Mouse (Mus musculus) small intestine, adult 2 months (tissue): Measurements from ENCODE around the gene Arhgap30. TPM values are rescaled to one million over a fixed set of nuclear protein-coding genes. Genes with fewer than 3 reads are reported as not detected.

Experiments used
- H3K27ac ChIP-seq: fragments of 200-500 bp; 2 replicates; pipeline ENCODE4 v1.5.1; 2012; ENCODE audit warnings: low read depth, low read length, control low read depth, inconsistent platforms; ENCODE audit not compliant: insufficient read depth
- H3K27me3 ChIP-seq: fragments of 200-500 bp; 2 replicates; pipeline ENCODE4 v1.6.1; 2012; ENCODE audit warnings: mild to moderate bottlenecking, moderate library complexity, low read length, inconsistent platforms; ENCODE audit not compliant: control insufficient read depth, insufficient read depth
- H3K36me3 ChIP-seq: fragments of 200-500 bp; 2 replicates; pipeline ENCODE4 v1.6.1; 2012; ENCODE audit warnings: mild to moderate bottlenecking, low read length, control low read depth, inconsistent platforms; ENCODE audit not compliant: control insufficient read depth, insufficient read depth
- H3K4me1 ChIP-seq: fragments of 200-500 bp; 2 replicates; pipeline ENCODE4 v1.6.1; 2012; ENCODE audit warnings: low read length, inconsistent platforms, mixed read lengths; ENCODE audit not compliant: control insufficient read depth, insufficient read depth, insufficient read length
- H3K4me3 ChIP-seq: fragments of 200-500 bp; 2 replicates; pipeline ENCODE4 v1.5.1; 2012; ENCODE audit warnings: low read depth, mild to moderate bottlenecking, control low read depth, inconsistent platforms, low read length, moderate library complexity
- CTCF ChIP-seq: fragments of 200-500 bp; IDR thresholded peaks from 2 replicates; pipeline ENCODE4 v1.5.1; 2012; ENCODE audit warnings: low read depth, mild to moderate bottlenecking, control low read depth, inconsistent platforms, low read length, moderate library complexity, mixed read lengths; ENCODE audit not compliant: insufficient replicate concordance, insufficient read length; ENCODE audit errors: extremely low read depth
- POLR2A ChIP-seq: fragments of 200-500 bp; IDR thresholded peaks from 2 replicates; pipeline ENCODE4 v1.6.1; 2012; ENCODE audit warnings: low read depth, mild to moderate bottlenecking, control low read depth, inconsistent platforms, low read length, moderate library complexity
- WGBS: fragments of 180-500 bp; shearing (Covaris S2); methylation state at CpG from one replicate; pipeline ENCODE4 v1.1.7; 2018; 5-methylcytosine and 5-hydroxymethylcytosine counted together
- polyA plus RNA-seq: library from polyadenylated mRNA; depleted of rRNA; stranded (reverse); fragments of >200 nt; gene quantifications from 2 replicates; pipeline ENCODE4 v1.2.3, GENCODE M21; 2012

Arhgap30 gene
- polyA plus RNA-seq, 1 experiment = 6.1 TPM

DNA sequence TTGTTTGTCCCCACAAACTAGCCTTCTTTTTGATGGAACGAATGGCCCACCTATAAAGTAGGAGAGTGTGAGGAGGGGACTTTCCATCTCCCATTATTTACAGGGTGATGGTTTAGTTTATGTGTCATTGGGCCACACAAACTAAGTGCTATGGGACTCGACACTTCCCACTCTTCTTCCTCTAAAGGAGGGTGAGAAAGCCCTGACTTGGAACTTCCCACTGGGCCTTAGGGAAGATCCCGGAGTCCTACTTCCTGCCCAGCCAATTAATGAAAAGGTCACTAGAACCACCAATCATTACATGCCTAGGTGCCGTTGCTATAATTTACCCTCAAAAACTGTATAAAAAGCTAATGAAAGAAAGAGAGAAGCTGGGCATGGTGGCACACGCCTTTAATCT, 43.4 kb downstream of the Arhgap30 start:
- Histone ChIP-seq H3K36me3 (no peaks in the 10 kb centered on the region), H3K4me3 (no peak overlapping the region), H3K27ac (no peak overlapping the region), H3K4me1 (peaks cover 8% of the 10 kb centered on the region; the same call in 1 of the 2 replicates), H3K27me3 (no peaks in the 10 kb centered on the region)
- 83% methylated on average over 5 of the region's 5 CpGs for WGBS
- TF ChIP-seq CTCF (no peak), POLR2A (no peak)

GRCm38 (mm10) chr1:171435288-171435814, 46.6 kb downstream of the Arhgap30 start:
- 23% methylated on average over 7 of the region's 7 CpGs for WGBS
- no peak overlapping the region for H3K27ac ChIP-seq
- TF ChIP-seq POLR2A (no peak), CTCF (no peak)

GRCm38 (mm10) chr1:171435974-171436373, 47.2 kb downstream of the Arhgap30 start:
- Histone ChIP-seq H3K4me3 (no peak overlapping the region), H3K27me3 (no peaks in the 10 kb centered on the region), H3K36me3 (no peaks in the 10 kb centered on the region), H3K4me1 (peaks cover 13% of the 10 kb centered on the region), H3K27ac (no peak overlapping the region)
- 32% methylated on average over 1 of the region's 1 CpGs for WGBS
- TF ChIP-seq CTCF (no peak), POLR2A (no peak)

More at GRCm38 (mm10) chr1:171435288-171435814, 46.6 kb downstream of the Arhgap30 start:
- Histone ChIP-seq H3K27me3 (no peaks in the 10 kb centered on the region), H3K4me1 (peaks cover 11% of the 10 kb centered on the region), H3K36me3 (no peaks in the 10 kb centered on the region), H3K4me3 (no peak overlapping the region)

DNA sequence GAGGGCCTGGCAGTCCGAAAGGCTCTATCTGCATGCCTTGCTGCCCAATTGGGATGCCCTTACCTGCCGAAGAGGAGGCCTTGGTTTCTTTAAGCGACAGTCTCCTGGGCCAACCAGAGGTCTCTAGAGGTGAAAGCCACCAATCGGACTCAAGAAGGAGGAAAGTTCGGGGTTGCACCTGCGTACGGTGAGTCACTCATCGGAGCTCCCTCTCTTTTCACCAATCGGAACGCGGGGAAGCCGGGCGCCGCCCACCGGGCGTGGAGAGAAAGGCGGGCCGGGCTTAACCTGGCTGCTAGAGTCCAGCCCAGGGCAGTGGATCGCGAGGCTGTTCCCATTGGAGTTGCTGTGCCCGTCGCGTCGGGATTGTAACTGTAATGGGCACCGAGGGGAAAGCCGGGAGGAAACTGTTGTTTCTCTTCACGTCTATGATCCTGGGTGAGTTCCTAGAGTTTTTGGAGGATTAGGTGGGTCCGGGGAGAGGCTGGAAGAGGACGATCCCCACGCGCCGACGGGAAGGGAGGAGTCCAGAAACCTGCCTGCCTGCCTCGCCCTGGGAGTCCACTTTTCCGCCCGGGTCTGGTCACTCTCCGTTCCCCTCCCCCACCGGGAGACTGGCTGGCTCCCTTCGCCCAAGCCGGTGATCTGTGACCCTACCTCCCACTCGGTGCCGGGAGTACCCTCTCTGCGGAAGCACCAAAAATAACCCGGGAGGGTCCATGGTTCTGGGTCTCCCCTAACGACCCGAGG, 48.7 kb downstream of the Arhgap30 start, which contains the start of gene F11r:
Gene F11r (plus strand): TSS at position 272 of the 750 bp plus-strand sequence.
- WGBS = under 1% methylated on average over 46 of the region's 46 CpGs
- Histone ChIP-seq H3K4me3 (peak within 1 kb of the TSS; percentile 78), H3K4me1 (peaks cover 18% of the 10 kb centered on the region), H3K36me3 (no peaks in the 10 kb centered on the region), H3K27me3 (no peaks in the 10 kb centered on the region), H3K27ac (peak within 1 kb of the TSS; percentile 96)
- TF ChIP-seq CTCF (no peak), POLR2A (peak; percentile 97)

GRCm38 (mm10) chr1:171438014-171438670, 49.4 kb downstream of the Arhgap30 start:
- WGBS = 3% methylated on average over 18 of the region's 18 CpGs
- H3K4me3 ChIP-seq = peak overlapping the region; percentile 78
- peaks cover 24% of the 10 kb centered on the region for H3K4me1 ChIP-seq
- no peaks in the 10 kb centered on the region for H3K27me3 ChIP-seq
- H3K36me3 ChIP-seq = no peaks in the 10 kb centered on the region
- TF ChIP-seq CTCF = no peak
- TF ChIP-seq POLR2A = no peak
- H3K27ac ChIP-seq = peak overlapping the region; percentile 96

- H3K27ac ChIP-seq = peak overlapping the region; percentile 96
- H3K4me3 ChIP-seq = peak overlapping the region; percentile 61
- 12% methylated on average over 8 of the region's 8 CpGs for WGBS
- H3K27me3 ChIP-seq = no peaks in the 10 kb centered on the region
- H3K4me1 ChIP-seq = peaks cover 24% of the 10 kb centered on the region
- TF ChIP-seq POLR2A = no peak
- TF ChIP-seq CTCF = no peak
- H3K36me3 ChIP-seq = no peaks in the 10 kb centered on the region
Observed at GRCm38 (mm10) chr1:171439072-171439471, 50.3 kb downstream of the Arhgap30 start.

DNA sequence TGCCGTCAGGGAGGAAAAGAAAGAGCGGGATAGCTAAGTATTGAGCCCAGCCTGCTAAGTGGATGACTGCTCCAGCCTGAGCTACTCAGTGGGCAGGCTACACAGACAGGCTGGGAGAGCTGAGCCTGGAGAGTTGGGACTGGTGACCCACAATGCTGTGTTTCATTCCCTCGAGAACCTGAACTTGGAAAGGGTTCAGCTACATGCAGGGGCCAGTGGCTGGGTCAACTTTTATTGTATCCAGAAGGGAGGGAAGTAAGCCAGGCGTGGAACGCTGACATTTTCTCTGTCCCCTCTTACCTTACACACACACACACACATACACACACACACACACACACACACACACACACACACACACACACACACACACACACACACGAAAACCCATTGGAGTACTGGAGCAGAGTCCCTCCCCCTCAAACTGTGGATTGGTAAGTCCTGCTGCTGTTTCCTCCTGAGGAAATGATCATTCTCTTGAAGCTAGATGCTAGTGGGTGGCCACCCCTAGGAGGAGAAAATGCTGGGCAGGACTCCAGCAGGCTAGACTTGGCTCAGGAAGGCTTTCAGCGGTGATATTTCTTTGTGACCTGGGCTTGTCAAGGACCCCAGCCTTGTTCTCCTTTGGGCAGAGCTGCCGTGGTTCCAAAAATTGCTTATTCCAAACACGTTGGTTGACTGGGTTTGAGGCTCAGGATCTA, 51.4 kb downstream of the Arhgap30 start:
- peaks cover 23% of the 10 kb centered on the region for H3K4me1 ChIP-seq
- no peaks in the 10 kb centered on the region for H3K27me3 ChIP-seq
- peak overlapping the region; percentile 96 for H3K27ac ChIP-seq
- H3K36me3 ChIP-seq = no peaks in the 10 kb centered on the region
- WGBS = 13% methylated on average over 9 of the region's 9 CpGs
- TF ChIP-seq CTCF (no peak), POLR2A (peak; percentile 19; the same call in 1 of the 2 replicates)
- peak overlapping the region; percentile 61 for H3K4me3 ChIP-seq
